Mouse (Mus musculus) CH12.LX (cell line): ENCODE results near the gene Gpr84. TPM values are rescaled to one million over a fixed set of nuclear protein-coding genes. Genes with fewer than 3 reads are reported as not detected.

Experiments used
- DNase-seq: peaks from one replicate; pipeline ENCODE4 v3.0.0-alpha.2; 2013; ENCODE audit errors: extremely low read depth
- H3K27ac ChIP-seq: 2 replicates; pipeline ENCODE4 v1.5.1; 2012; ENCODE audit warnings: low read depth, mild to moderate bottlenecking, control low read depth, moderate library complexity; ENCODE audit not compliant: insufficient read depth
- H3K27me3 ChIP-seq: replicated peaks from 2 replicates; pipeline ENCODE3; 2012; ENCODE audit warnings: inconsistent platforms
- H3K36me3 ChIP-seq, 2 experiments: replicated peaks in 1 of 2; 2 replicates each; pipeline versions ENCODE3 to v1.6.1; 2012; ENCODE audit warnings: inconsistent platforms in 1 of 2, low read length in 1 of 2, mild to moderate bottlenecking in 1 of 2, mixed read lengths in 1 of 2, moderate library complexity in 1 of 2; ENCODE audit not compliant: control insufficient read depth in 1 of 2, insufficient read depth in 1 of 2
- H3K4me1 ChIP-seq, 2 experiments: 2 replicates each; pipeline ENCODE4 v1.6.1; 2012; ENCODE audit warnings: inconsistent platforms in 1 of 2, moderate library complexity in 1 of 2; ENCODE audit not compliant: insufficient read depth in 2 of 2, control insufficient read depth in 1 of 2
- H3K4me2 ChIP-seq: 2 replicates; pipeline ENCODE4 v1.6.1; 2012; ENCODE audit warnings: low read depth, mild to moderate bottlenecking, control low read depth; ENCODE audit not compliant: poor library complexity, insufficient read depth, severe bottlenecking
- H3K4me3 ChIP-seq, 3 experiments: fragments of 150-350 bp in 1 of 3; sonication (generic) in 1 of 3; replicated peaks in 1 of 3; 2 replicates each; pipeline versions ENCODE3 to v1.5.1; 2011 to 2012; ENCODE audit warnings: low read depth in 2 of 3, low read length in 2 of 3, mild to moderate bottlenecking in 2 of 3, moderate library complexity in 2 of 3, control low read depth in 1 of 3, improper control_type of control experiment in 1 of 3, inconsistent platforms in 1 of 3, mixed read lengths in 1 of 3; ENCODE audit not compliant: poor library complexity in 1 of 3
- H3K79me2 ChIP-seq: replicated peaks from 2 replicates; pipeline ENCODE4 v1.6.1; 2012; ENCODE audit warnings: mild to moderate bottlenecking, moderate library complexity; ENCODE audit not compliant: control insufficient read depth, poor library complexity, insufficient read depth, severe bottlenecking; ENCODE audit errors: extremely low read depth
- H3K9ac ChIP-seq: 2 replicates; pipeline ENCODE4 v1.6.1; 2012; ENCODE audit warnings: low read depth, mild to moderate bottlenecking, control low read depth, moderate library complexity; ENCODE audit not compliant: insufficient read depth
- H3K9me3 ChIP-seq: replicated peaks from 2 replicates; pipeline ENCODE3; 2012; ENCODE audit warnings: low read length, inconsistent platforms, mixed read lengths
- BHLHE40 ChIP-seq: IDR thresholded peaks from 2 replicates; pipeline ENCODE4 v1.6.1; 2011; ENCODE audit warnings: mild to moderate bottlenecking, low read depth, low read length, improper control_type of control experiment
- CHD1 ChIP-seq: IDR thresholded peaks from 2 replicates; pipeline ENCODE4 v1.6.1; 2012; ENCODE audit warnings: low read depth, low read length, improper control_type of control experiment, inconsistent platforms
- ELF1 ChIP-seq: IDR thresholded peaks from 2 replicates; pipeline ENCODE4 v1.6.1; 2014; ENCODE audit warnings: low read depth, mild to moderate bottlenecking, inconsistent platforms, low read length, improper control_type of control experiment
- EP300 ChIP-seq: IDR thresholded peaks from 2 replicates; pipeline ENCODE4 v1.6.1; 2011; ENCODE audit warnings: low read length, improper control_type of control experiment
- ETS1 ChIP-seq: conservative IDR thresholded peaks from 2 replicates; pipeline ENCODE4 v1.6.1; 2012; ENCODE audit warnings: low read depth, mild to moderate bottlenecking, inconsistent platforms, low read length, improper control_type of control experiment, moderate library complexity
- GABPA ChIP-seq: IDR thresholded peaks from 2 replicates; pipeline ENCODE4 v1.6.1; 2012; ENCODE audit warnings: low read depth, low read length, improper control_type of control experiment, inconsistent platforms; ENCODE audit not compliant: insufficient replicate concordance
- KAT2A ChIP-seq: IDR thresholded peaks from 2 replicates; pipeline ENCODE4 v1.6.1; 2012; ENCODE audit warnings: low read length, improper control_type of control experiment, inconsistent platforms; ENCODE audit not compliant: insufficient replicate concordance
- MAZ ChIP-seq: IDR thresholded peaks from 2 replicates; pipeline ENCODE4 v1.6.1; 2012; ENCODE audit warnings: low read depth, mild to moderate bottlenecking, inconsistent platforms, low read length, improper control_type of control experiment, moderate library complexity
- MYC ChIP-seq: IDR thresholded peaks from 2 replicates; pipeline ENCODE4 v1.6.1; 2011; ENCODE audit warnings: low read depth, mild to moderate bottlenecking, improper control_type of control experiment, low read length
- RAD21 ChIP-seq: IDR thresholded peaks from 2 replicates; pipeline ENCODE4 v1.6.1; 2011; ENCODE audit warnings: low read depth, mild to moderate bottlenecking, low read length, improper control_type of control experiment, moderate library complexity
- RCOR1 ChIP-seq: conservative IDR thresholded peaks from 2 replicates; pipeline ENCODE4 v1.6.1; 2012; ENCODE audit warnings: low read depth, mild to moderate bottlenecking, inconsistent platforms, low read length, improper control_type of control experiment
- SMC3 ChIP-seq: IDR thresholded peaks from 2 replicates; pipeline ENCODE4 v1.6.1; 2011; ENCODE audit warnings: low read depth, low read length, improper control_type of control experiment
- UBTF ChIP-seq: IDR thresholded peaks from 2 replicates; pipeline ENCODE4 v1.6.1; 2012; ENCODE audit warnings: low read depth, mild to moderate bottlenecking, inconsistent platforms, low read length, improper control_type of control experiment, moderate library complexity
- ZC3H11A ChIP-seq: IDR thresholded peaks from 2 replicates; pipeline ENCODE4 v1.6.1; 2012; ENCODE audit warnings: low read depth, mild to moderate bottlenecking, inconsistent platforms, low read length, improper control_type of control experiment
- ZKSCAN1 ChIP-seq: IDR thresholded peaks from 2 replicates; pipeline ENCODE4 v1.6.1; 2012; ENCODE audit warnings: low read depth, inconsistent platforms, low read length, improper control_type of control experiment, borderline replicate concordance
- ZMIZ1 ChIP-seq: IDR thresholded peaks from 2 replicates; pipeline ENCODE4 v1.6.1; 2012; ENCODE audit warnings: low read depth, mild to moderate bottlenecking, inconsistent platforms, low read length, improper control_type of control experiment
- dilution Hi-C: fragments of 300-500 bp; cut with MboI; formaldehyde crosslinking; loops from 2 replicates; pipeline ENCODE4 v1.14.3; 2020; ENCODE audit warnings: low sequenced_read_pairs; ENCODE audit not compliant: extremely low pct_unique_long_range_greater_than_20kb, extremely low pct_ligation_motif_present
- in situ Hi-C: fragments of 300-500 bp; cut with MboI; formaldehyde crosslinking; loops from 3 replicates; pipeline ENCODE4 v1.14.3; 2019; ENCODE audit warnings: low sequenced_read_pairs, low pct_ligation_motif_present, low pct_unique_long_range_greater_than_20kb, mixed read lengths
- polyA plus RNA-seq: library from polyadenylated mRNA; unstranded; fragments of >175 nt; gene quantifications from 2 replicates; pipeline ENCODE4 v1.2.1, GENCODE M21; 2012; ENCODE audit warnings: low read depth; ENCODE audit not compliant: insufficient read length
- total RNA-seq, 2 experiments: library from RNA; depleted of rRNA; stranded (reverse); fragments of 300-350 nt in 1 of 2; fragments of >200 nt in 1 of 2; gene quantifications; 2 replicates each; pipeline ENCODE4 v1.2.3; 2012 to 2014

Gene Gpr84
- total and polyA plus RNA-seq, 3 experiments, result 0.42 to 1.4 (median 0.66) TPM

DNA sequence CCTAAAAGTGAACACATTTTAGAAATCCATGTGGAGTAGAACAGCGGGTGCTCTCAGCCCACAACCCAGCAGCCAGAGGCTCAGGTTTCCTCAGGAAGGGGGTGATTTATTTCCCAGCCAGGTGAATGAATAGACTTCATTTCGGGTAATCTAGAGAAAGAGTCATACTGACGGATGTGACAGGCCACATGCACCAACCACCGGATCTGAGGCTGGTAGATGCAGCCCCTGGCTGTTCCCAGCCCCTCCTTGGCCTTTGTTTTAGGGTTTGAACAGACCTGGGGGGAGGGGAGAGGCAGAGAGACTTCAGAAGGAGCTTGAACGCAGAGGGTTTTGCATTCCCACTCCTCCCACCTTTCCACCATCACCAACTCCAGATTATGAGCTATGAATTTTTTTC is 14.6 kb downstream of the Gpr84 start:
- peaks cover 9 to 45% of the 10 kb centered on the region in 2 experiments for H3K4me1 ChIP-seq
- H3K27me3 ChIP-seq, result no peaks in the 10 kb centered on the region
- in situ Hi-C loops, result no loop called here
- peaks cover 39 to 88% of the 10 kb centered on the region in 2 experiments for H3K36me3 ChIP-seq
- dilution Hi-C loops, result no loop called here
- H3K9me3 ChIP-seq, result no peaks in the 10 kb centered on the region
- H3K4me3 ChIP-seq, result no peak overlapping the region
- no peaks in the 10 kb centered on the region for H3K79me2 ChIP-seq
- no peak for DNase-seq
- no peak overlapping the region for H3K4me2 ChIP-seq
- no peak overlapping the region for H3K27ac ChIP-seq
- no peak overlapping the region for H3K9ac ChIP-seq
- TF ChIP-seq ELF1 (no peak), CHD1 (no peak), MYC (no peak), ZC3H11A (no peak), UBTF (no peak), ETS1 (no peak), KAT2A (no peak), RCOR1 (no peak), GABPA (no peak), BHLHE40 (no peak), RAD21 (no peak), EP300 (no peak), ZMIZ1 (no peak), SMC3 (no peak)

DNA sequence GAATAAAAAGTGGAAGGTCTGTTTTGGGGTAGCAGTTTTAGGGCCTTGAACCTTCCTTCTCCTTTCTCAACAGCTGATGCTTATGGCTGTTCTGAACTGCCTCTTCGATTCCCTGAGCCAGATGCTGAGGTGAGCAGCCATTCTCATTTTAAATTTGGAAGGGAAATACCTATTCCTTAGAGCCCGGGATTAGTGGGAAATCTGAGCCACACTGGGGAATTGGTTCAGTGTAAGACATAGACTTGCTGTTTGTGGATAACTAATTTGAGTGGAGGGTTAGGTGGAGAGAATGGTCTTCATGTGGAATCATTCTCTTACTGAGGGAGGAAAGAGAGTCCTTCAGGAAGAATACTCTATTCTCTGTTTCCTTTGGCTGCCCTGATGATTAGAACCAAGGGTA is 15.8 kb downstream of the Gpr84 start:
- no peak overlapping the region for H3K4me2 ChIP-seq
- H3K27ac ChIP-seq, result no peak overlapping the region
- H3K27me3 ChIP-seq, result no peaks in the 10 kb centered on the region
- in situ Hi-C loops, result no loop called here
- peaks cover under 1% of the 10 kb centered on the region; the same call in 1 of the 2 replicates for H3K79me2 ChIP-seq
- TF ChIP-seq MAZ, result no peak
- TF ChIP-seq ZKSCAN1, result no peak
- H3K9me3 ChIP-seq, result no peaks in the 10 kb centered on the region
- no peak overlapping the region for H3K4me3 ChIP-seq
- no peak for DNase-seq
- dilution Hi-C loops, result no loop called here
- peaks cover 7 to 33% of the 10 kb centered on the region in 2 experiments for H3K4me1 ChIP-seq
- peaks cover 48 to 92% of the 10 kb centered on the region in 2 experiments for H3K36me3 ChIP-seq
- no peak overlapping the region for H3K9ac ChIP-seq
